In the genomic region with DNA sequence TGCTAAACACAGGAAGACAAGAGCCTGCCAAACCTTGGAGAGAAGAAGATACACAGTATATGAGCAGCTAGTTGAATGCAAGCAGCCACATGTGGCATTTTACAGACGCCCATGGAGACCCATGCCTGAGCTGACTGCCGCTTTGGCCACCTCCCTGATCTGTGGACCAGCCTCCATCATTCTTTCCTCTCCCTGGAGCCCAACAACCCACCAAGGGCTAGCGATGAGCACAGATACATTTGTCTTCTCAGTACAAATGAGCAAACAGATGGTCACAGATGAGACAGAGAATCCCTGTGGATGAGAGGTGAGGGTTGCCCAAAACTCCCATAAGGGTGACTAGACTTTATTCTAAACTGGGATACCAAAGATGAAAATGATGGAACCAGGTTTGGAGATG, we compare ENCODE assay signal across 16 mouse cellular contexts.
"Had no signal": no experiment of that assay in that cellular context is flagged by ENCODE, and none has a peak within 500 bp of the region (broad histone marks: within the 10 kb centered on the region; RNA-seq: fewer than 3 reads in every experiment).

No protein-coding gene starts in this region.

- H3K9ac ChIP-seq: limb, embryonic 15.5 days; liver, embryonic 12.5 days; lung, embryonic 15.5 days; midbrain, embryonic 12.5 days; neural tube, embryonic 13.5 days had no signal

- H3K36me3 ChIP-seq: limb, embryonic 15.5 days; liver, embryonic 12.5 days; lung, embryonic 15.5 days; midbrain, embryonic 12.5 days; neural tube, embryonic 13.5 days had no signal

- H3K27me3 ChIP-seq: liver, embryonic 12.5 days; lung, embryonic 15.5 days; megakaryocyte, embryonic 14.5 days; neural tube, embryonic 13.5 days had no signal

- H3K4me3 ChIP-seq: left cerebral cortex, adult 2 months; limb, embryonic 15.5 days; liver, embryonic 12.5 days; lung, embryonic 15.5 days; megakaryocyte, embryonic 14.5 days; midbrain, embryonic 12.5 days; neural tube, embryonic 13.5 days had no signal

- H3K4me2 ChIP-seq: limb, embryonic 15.5 days; liver, embryonic 12.5 days; lung, embryonic 15.5 days; midbrain, embryonic 12.5 days; neural tube, embryonic 13.5 days had no signal

- ATAC-seq: liver, embryonic 12.5 days; midbrain, embryonic 16.5 days had no signal

- H3K27ac ChIP-seq: left cerebral cortex, adult 2 months; limb, embryonic 15.5 days; liver, embryonic 12.5 days; lung, embryonic 15.5 days; macrophage; midbrain, embryonic 12.5 days; neural tube, embryonic 13.5 days had no signal

- H3K4me1 ChIP-seq: limb, embryonic 15.5 days; liver, embryonic 12.5 days; lung, embryonic 15.5 days; megakaryocyte, embryonic 14.5 days; neural tube, embryonic 13.5 days had no signal

- DNase-seq: kidney, postnatal 25 days; lung, postnatal 14 days; retina, postnatal 1 day; right cerebral cortex, postnatal 4 days; spleen, adult 18-20 months; thymus, adult 18-20 months; thymus, postnatal 14 days had no signal

- H3K9me3 ChIP-seq: limb, embryonic 15.5 days; liver, embryonic 12.5 days; lung, embryonic 15.5 days; midbrain, embryonic 12.5 days; neural tube, embryonic 13.5 days had no signal
